Mouse (Mus musculus) CH12.LX (cell line): ENCODE measurements around the gene Slc25a17. TPM values are rescaled to one million over a fixed set of nuclear protein-coding genes. Genes with fewer than 3 reads are reported as not detected.

Experiments used
- DNase-seq: peaks from one replicate; pipeline ENCODE4 v3.0.0-alpha.2; 2013; ENCODE audit errors: extremely low read depth
- H3K27ac ChIP-seq: 2 replicates; pipeline ENCODE4 v1.5.1; 2012; ENCODE audit warnings: low read depth, mild to moderate bottlenecking, control low read depth, moderate library complexity; ENCODE audit not compliant: insufficient read depth
- H3K27me3 ChIP-seq: replicated peaks from 2 replicates; pipeline ENCODE3; 2012; ENCODE audit warnings: inconsistent platforms
- H3K36me3 ChIP-seq, 2 experiments: replicated peaks in 1 of 2; 2 replicates each; pipeline versions ENCODE3 to v1.6.1; 2012; ENCODE audit warnings: inconsistent platforms in 1 of 2, low read length in 1 of 2, mild to moderate bottlenecking in 1 of 2, mixed read lengths in 1 of 2, moderate library complexity in 1 of 2; ENCODE audit not compliant: control insufficient read depth in 1 of 2, insufficient read depth in 1 of 2
- H3K4me1 ChIP-seq, 2 experiments: 2 replicates each; pipeline ENCODE4 v1.6.1; 2012; ENCODE audit warnings: inconsistent platforms in 1 of 2, moderate library complexity in 1 of 2; ENCODE audit not compliant: insufficient read depth in 2 of 2, control insufficient read depth in 1 of 2
- H3K4me2 ChIP-seq: 2 replicates; pipeline ENCODE4 v1.6.1; 2012; ENCODE audit warnings: low read depth, mild to moderate bottlenecking, control low read depth; ENCODE audit not compliant: poor library complexity, insufficient read depth, severe bottlenecking
- H3K4me3 ChIP-seq, 3 experiments: fragments of 150-350 bp in 1 of 3; sonication (generic) in 1 of 3; replicated peaks in 1 of 3; 2 replicates each; pipeline versions ENCODE3 to v1.5.1; 2011 to 2012; ENCODE audit warnings: low read depth in 2 of 3, low read length in 2 of 3, mild to moderate bottlenecking in 2 of 3, moderate library complexity in 2 of 3, control low read depth in 1 of 3, improper control_type of control experiment in 1 of 3, inconsistent platforms in 1 of 3, mixed read lengths in 1 of 3; ENCODE audit not compliant: poor library complexity in 1 of 3
- H3K79me2 ChIP-seq: replicated peaks from 2 replicates; pipeline ENCODE4 v1.6.1; 2012; ENCODE audit warnings: mild to moderate bottlenecking, moderate library complexity; ENCODE audit not compliant: control insufficient read depth, poor library complexity, insufficient read depth, severe bottlenecking; ENCODE audit errors: extremely low read depth
- H3K9ac ChIP-seq: 2 replicates; pipeline ENCODE4 v1.6.1; 2012; ENCODE audit warnings: low read depth, mild to moderate bottlenecking, control low read depth, moderate library complexity; ENCODE audit not compliant: insufficient read depth
- H3K9me3 ChIP-seq: replicated peaks from 2 replicates; pipeline ENCODE3; 2012; ENCODE audit warnings: low read length, inconsistent platforms, mixed read lengths
- CHD2 ChIP-seq: IDR thresholded peaks from 2 replicates; pipeline ENCODE4 v1.6.1; 2011; ENCODE audit warnings: low read length, improper control_type of control experiment
- CTCF ChIP-seq, 2 experiments: IDR thresholded peaks in 1 of 2; conservative IDR thresholded peaks in 1 of 2; 2 replicates each; pipeline ENCODE4 v1.5.1; 2011 to 2012; ENCODE audit warnings: low read depth in 2 of 2, low read length in 2 of 2, improper control_type of control experiment in 1 of 2, inconsistent platforms in 1 of 2, mild to moderate bottlenecking in 1 of 2, moderate library complexity in 1 of 2
- EP300 ChIP-seq: IDR thresholded peaks from 2 replicates; pipeline ENCODE4 v1.6.1; 2011; ENCODE audit warnings: low read length, improper control_type of control experiment
- ETS1 ChIP-seq: conservative IDR thresholded peaks from 2 replicates; pipeline ENCODE4 v1.6.1; 2012; ENCODE audit warnings: low read depth, mild to moderate bottlenecking, inconsistent platforms, low read length, improper control_type of control experiment, moderate library complexity
- GABPA ChIP-seq: IDR thresholded peaks from 2 replicates; pipeline ENCODE4 v1.6.1; 2012; ENCODE audit warnings: low read depth, low read length, improper control_type of control experiment, inconsistent platforms; ENCODE audit not compliant: insufficient replicate concordance
- HCFC1 ChIP-seq: IDR thresholded peaks from 2 replicates; pipeline ENCODE4 v1.6.1; 2012; ENCODE audit warnings: low read depth, mild to moderate bottlenecking, inconsistent platforms, low read length, improper control_type of control experiment
- IRF4 ChIP-seq: IDR thresholded peaks from 2 replicates; pipeline ENCODE4 v1.6.1; 2014; ENCODE audit warnings: low read depth, mild to moderate bottlenecking, inconsistent platforms, low read length, improper control_type of control experiment
- JUN ChIP-seq: IDR thresholded peaks from 2 replicates; pipeline ENCODE4 v1.6.1; 2011; ENCODE audit warnings: low read depth, mild to moderate bottlenecking, low read length, improper control_type of control experiment, moderate library complexity; ENCODE audit not compliant: insufficient read depth
- JUND ChIP-seq: conservative IDR thresholded peaks from 2 replicates; pipeline ENCODE4 v1.6.1; 2011; ENCODE audit warnings: low read depth, low read length, improper control_type of control experiment
- MAX ChIP-seq: IDR thresholded peaks from 2 replicates; pipeline ENCODE4 v1.6.1; 2011; ENCODE audit warnings: low read length, improper control_type of control experiment
- MEF2A ChIP-seq: IDR thresholded peaks from 2 replicates; pipeline ENCODE4 v1.6.1; 2014; ENCODE audit warnings: low read depth, mild to moderate bottlenecking, inconsistent platforms, low read length, improper control_type of control experiment, borderline replicate concordance
- MYC ChIP-seq: IDR thresholded peaks from 2 replicates; pipeline ENCODE4 v1.6.1; 2011; ENCODE audit warnings: low read depth, mild to moderate bottlenecking, improper control_type of control experiment, low read length
- NRF1 ChIP-seq: IDR thresholded peaks from 2 replicates; pipeline ENCODE4 v1.6.1; 2014; ENCODE audit warnings: low read depth, mild to moderate bottlenecking, inconsistent platforms, low read length, improper control_type of control experiment, moderate library complexity
- POLR2A ChIP-seq: IDR thresholded peaks from 2 replicates; pipeline ENCODE4 v1.6.1; 2011; ENCODE audit warnings: low read depth, mild to moderate bottlenecking, improper control_type of control experiment, low read length
- POLR2AphosphoS2 ChIP-seq: IDR thresholded peaks from 2 replicates; pipeline ENCODE4 v1.6.1; 2011; ENCODE audit warnings: low read depth, low read length, improper control_type of control experiment
- RAD21 ChIP-seq: IDR thresholded peaks from 2 replicates; pipeline ENCODE4 v1.6.1; 2011; ENCODE audit warnings: low read depth, mild to moderate bottlenecking, low read length, improper control_type of control experiment, moderate library complexity
- SIN3A ChIP-seq: IDR thresholded peaks from 2 replicates; pipeline ENCODE4 v1.6.1; 2012; ENCODE audit warnings: low read length, improper control_type of control experiment, inconsistent platforms
- SMC3 ChIP-seq: IDR thresholded peaks from 2 replicates; pipeline ENCODE4 v1.6.1; 2011; ENCODE audit warnings: low read depth, low read length, improper control_type of control experiment
- TBP ChIP-seq: conservative IDR thresholded peaks from 2 replicates; pipeline ENCODE4 v1.6.1; 2011; ENCODE audit warnings: low read depth, low read length, improper control_type of control experiment
- UBTF ChIP-seq: IDR thresholded peaks from 2 replicates; pipeline ENCODE4 v1.6.1; 2012; ENCODE audit warnings: low read depth, mild to moderate bottlenecking, inconsistent platforms, low read length, improper control_type of control experiment, moderate library complexity
- USF1 ChIP-seq: IDR thresholded peaks from 2 replicates; pipeline ENCODE4 v1.6.1; 2014; ENCODE audit warnings: low read depth, mild to moderate bottlenecking, inconsistent platforms, low read length, improper control_type of control experiment
- dilution Hi-C: fragments of 300-500 bp; cut with MboI; formaldehyde crosslinking; loops from 2 replicates; pipeline ENCODE4 v1.14.3; 2020; ENCODE audit warnings: low sequenced_read_pairs; ENCODE audit not compliant: extremely low pct_unique_long_range_greater_than_20kb, extremely low pct_ligation_motif_present
- in situ Hi-C: fragments of 300-500 bp; cut with MboI; formaldehyde crosslinking; loops from 3 replicates; pipeline ENCODE4 v1.14.3; 2019; ENCODE audit warnings: low sequenced_read_pairs, low pct_ligation_motif_present, low pct_unique_long_range_greater_than_20kb, mixed read lengths
- polyA plus RNA-seq: library from polyadenylated mRNA; unstranded; fragments of >175 nt; gene quantifications from 2 replicates; pipeline ENCODE4 v1.2.1, GENCODE M21; 2012; ENCODE audit warnings: low read depth; ENCODE audit not compliant: insufficient read length
- total RNA-seq, 2 experiments: library from RNA; depleted of rRNA; stranded (reverse); fragments of 300-350 nt in 1 of 2; fragments of >200 nt in 1 of 2; gene quantifications; 2 replicates each; pipeline ENCODE4 v1.2.3; 2012 to 2014

Gene Slc25a17
- total and polyA plus RNA-seq, 3 experiments, result 48.0 to 99.4 (median 76.9) TPM

DNA sequence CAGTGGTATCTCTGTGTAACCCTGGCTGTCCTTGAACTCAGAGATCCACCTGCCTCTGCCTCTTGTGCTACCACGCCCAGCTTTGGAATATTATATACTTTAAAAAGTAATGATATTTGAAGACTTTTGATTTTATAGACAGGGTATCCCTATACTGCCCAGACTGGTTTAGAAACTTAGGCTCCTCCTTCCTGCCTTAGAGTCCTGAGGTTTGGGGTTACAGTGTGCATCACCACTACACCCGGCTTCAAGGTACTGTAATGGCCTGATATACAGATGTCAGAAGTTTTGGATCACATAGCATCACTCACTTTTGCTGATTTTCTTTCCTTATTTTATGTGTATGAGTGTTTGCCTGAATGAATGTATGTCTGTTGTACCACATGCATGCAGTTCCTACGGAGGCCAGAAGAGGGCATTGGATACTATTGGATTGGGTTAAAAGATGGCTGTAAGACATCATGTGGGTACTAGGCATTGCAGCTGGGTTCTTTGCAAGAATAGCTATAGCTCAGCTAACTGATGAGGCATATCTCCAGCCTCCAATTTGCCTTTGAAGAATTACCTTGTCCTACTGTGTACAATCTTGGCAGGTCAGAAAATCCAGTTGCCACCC is 5.4 kb downstream of the Slc25a17 start:
- dilution Hi-C loops, result no loop called here
- no peak overlapping the region for H3K4me3 ChIP-seq
- TF ChIP-seq RAD21 (peak; percentile 52), CTCF (conservative IDR thresholded peaks at IDR 0.05 in 1 of 2, IDR thresholded peaks at IDR 0.05 in 1 of 2; ENCODE audit: low read depth in 2 of 2, low read length in 2 of 2) (peak; percentile 64 to 74; a peak in 3 of 4 replicates), GABPA (no peak), SMC3 (peak; percentile 32)
- TF ChIP-seq, all 38 proteins: peak for 3
- Histone ChIP-seq H3K27ac (no peak overlapping the region), H3K4me2 (no peak overlapping the region), H3K9me3 (no peaks in the 10 kb centered on the region), H3K27me3 (no peaks in the 10 kb centered on the region), H3K4me1 (peaks cover 4 to 23% of the 10 kb centered on the region in 2 experiments), H3K36me3 (peaks cover 3 to 27% of the 10 kb centered on the region in 2 experiments), H3K79me2 (peaks cover 16% of the 10 kb centered on the region), H3K9ac (no peak overlapping the region)
- DNase-seq, result peak; percentile 74
- in situ Hi-C loops, result no loop called here

DNA sequence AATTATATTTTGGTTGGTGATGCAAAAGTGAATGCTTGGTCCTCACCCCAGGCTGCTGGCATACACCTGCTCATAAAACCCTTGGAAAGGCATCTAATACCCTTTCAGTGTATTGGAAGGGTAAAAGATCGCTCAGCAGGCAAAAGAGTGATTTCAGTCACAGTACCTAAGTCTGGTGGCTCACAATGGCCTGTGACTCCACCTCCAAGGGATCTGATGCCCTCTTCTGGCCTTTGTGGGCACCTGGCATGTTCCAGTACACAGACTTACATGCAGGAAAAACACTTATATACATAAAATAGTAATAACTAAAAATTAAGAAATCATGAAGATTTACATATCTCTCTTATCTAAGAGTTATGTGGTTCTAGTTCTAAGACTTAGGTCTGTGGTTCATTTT is 8.0 kb downstream of the Slc25a17 start:
- Histone ChIP-seq H3K27me3 (no peaks in the 10 kb centered on the region), H3K4me1 (peaks cover 0 to 9% of the 10 kb centered on the region in 2 experiments; a peak in 1 of 4 replicates), H3K9me3 (no peaks in the 10 kb centered on the region), H3K9ac (no peak overlapping the region), H3K4me2 (no peak overlapping the region), H3K27ac (no peak overlapping the region), H3K4me3 (no peak overlapping the region), H3K79me2 (peaks cover 3% of the 10 kb centered on the region; the same call in 1 of the 2 replicates), H3K36me3 (peaks cover 3 to 30% of the 10 kb centered on the region in 2 experiments)
- in situ Hi-C loops, result no loop called here
- TF ChIP-seq CTCF (conservative IDR thresholded peaks at IDR 0.05 in 1 of 2, IDR thresholded peaks at IDR 0.05 in 1 of 2; ENCODE audit: low read depth in 2 of 2, low read length in 2 of 2), result peak in 1 of 2 experiments; percentile 45; a peak in 2 of 4 replicates
- TF ChIP-seq MEF2A, result no peak
- TF ChIP-seq RAD21, result peak; percentile 32
- TF ChIP-seq JUND, result no peak
- TF ChIP-seq SMC3, result peak; percentile 28
- DNase-seq, result peak; percentile 27
- dilution Hi-C loops, result no loop called here

DNA sequence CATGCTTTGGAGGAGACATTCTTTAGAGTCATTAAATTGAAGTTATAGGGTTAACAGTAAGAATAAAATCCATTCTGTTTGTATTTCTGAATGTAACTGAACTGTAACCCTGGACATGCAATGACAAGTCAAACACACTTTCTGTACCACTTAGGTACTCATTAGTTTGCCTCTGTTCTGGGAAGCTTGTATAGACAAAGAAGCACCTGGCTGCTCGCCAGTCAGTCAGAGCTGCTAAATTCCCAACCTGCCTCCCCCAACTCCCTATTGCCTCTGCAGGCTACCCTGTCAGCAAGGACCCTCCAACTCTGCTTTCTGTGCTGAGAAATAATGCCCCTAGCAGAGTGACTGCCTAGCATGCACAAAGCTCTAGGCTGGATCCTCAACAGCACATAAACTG is 10.2 kb downstream of the Slc25a17 start:
- Histone ChIP-seq H3K4me3 (no peak overlapping the region), H3K9me3 (no peaks in the 10 kb centered on the region), H3K79me2 (peaks cover 6% of the 10 kb centered on the region; the same call in 1 of the 2 replicates), H3K27ac (no peak overlapping the region), H3K4me2 (no peak overlapping the region), H3K4me1 (peaks cover 0 to 7% of the 10 kb centered on the region in 2 experiments; a peak in 1 of 4 replicates), H3K9ac (no peak overlapping the region), H3K27me3 (no peaks in the 10 kb centered on the region), H3K36me3 (peaks cover 3 to 44% of the 10 kb centered on the region in 2 experiments)
- TF ChIP-seq NRF1, result no peak
- TF ChIP-seq MAX, result no peak
- no peak for TF ChIP-seq IRF4
- TF ChIP-seq HCFC1, result no peak
- TF ChIP-seq RAD21, result no peak
- no peak for TF ChIP-seq JUN
- TF ChIP-seq POLR2A, result no peak
- TF ChIP-seq JUND, result no peak
- no peak for TF ChIP-seq ETS1
- TF ChIP-seq USF1, result no peak
- no peak for TF ChIP-seq EP300
- no peak for TF ChIP-seq GABPA
- no peak for TF ChIP-seq POLR2AphosphoS2
- no peak for TF ChIP-seq CHD2
- TF ChIP-seq TBP, result no peak
- TF ChIP-seq SIN3A, result no peak
- no peak for TF ChIP-seq UBTF
- TF ChIP-seq MYC, result no peak
- DNase-seq, result no peak
- in situ Hi-C loops, result no loop called here
- dilution Hi-C loops, result no loop called here
